Mouse (Mus musculus) stomach, embryonic 15.5 days (tissue): Measurements from ENCODE around the gene Dtnb. TPM values are rescaled to one million over a fixed set of nuclear protein-coding genes. Genes with fewer than 3 reads are reported as not detected.

Experiments
- ATAC-seq: fragments of 200-750 bp; cut with Nextera tagmentation; 2 replicates; pipeline ENCODE4 v1.8.0; 2017; ENCODE audit warnings: low read depth, moderate number of reproducible peaks, moderate TSS enrichment; ENCODE audit not compliant: insufficient read depth, low FRiP score
- H3K27ac ChIP-seq: fragments of 300-500 bp; sonication (generic); 2 replicates; pipeline ENCODE4 v1.5.1; 2015; ENCODE audit warnings: mild to moderate bottlenecking, inconsistent platforms
- H3K27me3 ChIP-seq: fragments of 300-500 bp; sonication (generic); replicated peaks from 2 replicates; pipeline ENCODE4 v1.6.1; 2015; ENCODE audit warnings: inconsistent platforms
- H3K36me3 ChIP-seq: fragments of 300-500 bp; sonication (generic); 2 replicates; pipeline ENCODE4 v1.6.1; 2015; ENCODE audit warnings: inconsistent platforms
- H3K4me1 ChIP-seq: fragments of 300-500 bp; sonication (generic); 2 replicates; pipeline ENCODE4 v1.6.1; 2015; ENCODE audit warnings: inconsistent platforms
- H3K4me2 ChIP-seq: fragments of 300-500 bp; sonication (generic); 2 replicates; pipeline ENCODE4 v1.6.1; 2015; ENCODE audit warnings: mild to moderate bottlenecking, inconsistent platforms
- H3K4me3 ChIP-seq: fragments of 300-500 bp; sonication (generic); replicated peaks from 2 replicates; pipeline ENCODE4 v1.5.1; 2015; ENCODE audit warnings: inconsistent platforms
- H3K9ac ChIP-seq: fragments of 300-500 bp; sonication (generic); 2 replicates; pipeline ENCODE4 v1.6.1; 2015; ENCODE audit warnings: inconsistent platforms
- H3K9me3 ChIP-seq: fragments of 300-500 bp; sonication (generic); 2 replicates; pipeline ENCODE4 v1.6.1; 2016; ENCODE audit warnings: inconsistent platforms
- WGBS: fragments of 180-500 bp; shearing (Covaris S2); methylation state at CpG from one replicate; pipeline ENCODE4 v1.1.7; 2015; 5-methylcytosine and 5-hydroxymethylcytosine counted together
- polyA plus RNA-seq: library from polyadenylated mRNA; unstranded; fragments of >200 nt; fragmentation: Nextera tagmentation; extraction: Ambion mirVana; gene quantifications from 2 replicates; pipeline ENCODE4 v1.2.1, GENCODE M21; 2015

The Dtnb gene
- polyA plus RNA-seq, 1 experiment from 2014 or later = 38.3 TPM

DNA sequence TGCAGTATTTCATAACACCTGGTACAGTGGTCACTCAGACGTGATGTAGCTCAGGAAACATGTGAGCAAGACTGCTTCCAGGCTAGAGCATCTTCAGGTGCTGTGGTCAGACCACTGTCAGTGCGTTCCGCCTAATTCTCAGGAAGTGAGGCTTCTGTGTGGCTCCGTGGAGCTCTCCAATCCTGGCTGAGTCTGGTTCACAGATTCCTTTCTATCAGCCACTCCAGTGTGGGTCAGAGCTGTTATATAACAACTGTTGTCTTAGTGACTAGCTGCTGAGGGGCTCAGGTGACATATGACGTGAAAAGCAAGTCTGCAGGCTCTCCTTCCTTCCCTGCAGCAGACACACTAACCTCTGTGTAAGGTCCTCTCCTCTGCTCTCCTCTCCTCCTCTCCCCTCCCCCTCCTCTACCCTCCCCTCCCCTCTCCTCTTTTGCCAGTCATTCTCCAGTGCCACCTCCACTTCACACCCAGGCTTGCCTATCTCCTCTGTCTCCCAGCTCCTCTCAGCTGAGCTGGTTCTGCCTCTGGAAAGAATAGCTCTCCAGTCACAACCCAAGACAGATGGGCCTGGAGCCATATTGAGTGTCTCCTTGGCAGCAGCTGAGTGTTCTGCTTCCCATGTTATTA is 23.5 kb upstream of the Dtnb start:
- Histone ChIP-seq H3K36me3 (no peaks in the 10 kb centered on the region), H3K9me3 (no peaks in the 10 kb centered on the region), H3K9ac (no peak overlapping the region), H3K27me3 (no peaks in the 10 kb centered on the region), H3K4me2 (no peak overlapping the region), H3K27ac (no peak overlapping the region), H3K4me3 (no peak overlapping the region), H3K4me1 (no peaks in the 10 kb centered on the region)
- ATAC-seq = no peak
- 46% methylated on average over 5 of the region's 5 CpGs for WGBS

DNA sequence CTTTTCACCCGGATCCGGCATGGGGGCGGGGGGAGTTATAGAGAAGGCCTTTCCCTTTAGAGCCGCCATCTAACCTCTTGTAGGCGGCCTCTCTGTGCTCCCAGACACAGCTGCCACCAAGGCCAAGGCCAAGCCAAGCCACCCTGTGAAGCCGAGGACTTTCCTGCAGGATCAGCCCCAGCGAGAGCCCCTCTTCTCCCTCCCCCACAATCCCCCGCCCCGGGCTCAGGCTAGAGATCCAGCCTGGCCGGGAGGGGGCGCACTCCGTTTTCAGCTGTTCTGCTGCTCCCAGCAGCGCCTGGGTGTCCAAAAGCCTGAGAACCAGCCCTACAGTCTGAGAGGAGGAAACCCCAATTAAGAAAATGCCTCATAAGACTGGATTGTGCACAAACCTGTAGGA is 21.9 kb upstream of the Dtnb start:
- Histone ChIP-seq H3K4me2 (no peak overlapping the region; the same call in 1 of the 2 replicates), H3K9me3 (no peaks in the 10 kb centered on the region), H3K27me3 (no peaks in the 10 kb centered on the region), H3K36me3 (no peaks in the 10 kb centered on the region), H3K27ac (no peak overlapping the region), H3K9ac (no peak overlapping the region), H3K4me1 (no peaks in the 10 kb centered on the region), H3K4me3 (no peak overlapping the region)
- no peak for ATAC-seq
- WGBS = 20% methylated on average over 13 of the region's 13 CpGs

DNA sequence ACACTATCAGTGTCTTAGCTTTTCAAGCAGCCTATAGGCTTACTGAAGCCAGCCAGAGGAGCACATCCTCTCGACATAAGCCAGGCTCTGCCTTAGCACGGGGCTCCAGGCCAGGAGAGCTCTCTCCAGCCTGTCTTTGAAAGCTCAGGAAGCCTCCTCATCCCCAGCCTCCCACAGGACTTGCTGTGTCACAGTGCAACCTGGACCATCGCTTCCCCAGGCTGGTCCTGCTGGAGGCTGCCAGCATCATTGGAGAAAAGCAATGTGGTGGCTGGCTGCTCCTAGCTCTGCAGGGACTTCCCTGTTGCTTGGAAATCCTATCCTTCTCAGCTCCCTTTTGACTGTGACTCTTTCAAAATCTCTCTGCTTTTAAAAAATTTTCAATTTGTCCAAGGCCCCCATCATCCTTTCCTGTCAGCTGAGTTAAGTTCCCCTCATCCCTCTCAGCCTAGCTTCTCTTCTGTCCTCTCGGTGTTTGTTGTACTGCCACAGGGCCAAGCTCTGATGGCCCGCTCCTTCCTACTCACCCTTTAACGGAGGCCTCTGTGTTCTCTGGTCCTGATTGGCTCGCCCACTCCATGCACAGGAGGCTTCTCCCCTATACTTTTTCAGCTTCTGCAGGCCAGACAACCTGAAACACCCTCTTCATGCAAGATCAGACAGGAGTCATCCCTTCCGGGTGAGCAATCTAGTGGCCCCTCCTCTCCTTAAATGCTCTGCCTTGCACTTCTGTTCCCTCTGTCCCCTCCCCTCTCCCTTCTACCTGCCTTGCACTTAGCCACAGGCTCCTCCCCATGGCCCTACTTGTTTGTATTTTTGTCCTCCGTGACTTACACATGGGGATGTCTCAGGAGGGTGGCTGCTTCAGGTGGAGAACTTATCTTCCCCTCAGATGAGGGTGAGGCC is 14.5 kb upstream of the Dtnb start:
- H3K9me3 ChIP-seq = no peaks in the 10 kb centered on the region
- no peak overlapping the region for H3K9ac ChIP-seq
- no peaks in the 10 kb centered on the region for H3K27me3 ChIP-seq
- H3K4me1 ChIP-seq = no peaks in the 10 kb centered on the region
- no peak overlapping the region for H3K4me2 ChIP-seq
- 48% methylated on average over 9 of the region's 9 CpGs for WGBS
- no peaks in the 10 kb centered on the region for H3K36me3 ChIP-seq
- H3K4me3 ChIP-seq = no peak overlapping the region
- no peak for ATAC-seq
- no peak overlapping the region for H3K27ac ChIP-seq

DNA sequence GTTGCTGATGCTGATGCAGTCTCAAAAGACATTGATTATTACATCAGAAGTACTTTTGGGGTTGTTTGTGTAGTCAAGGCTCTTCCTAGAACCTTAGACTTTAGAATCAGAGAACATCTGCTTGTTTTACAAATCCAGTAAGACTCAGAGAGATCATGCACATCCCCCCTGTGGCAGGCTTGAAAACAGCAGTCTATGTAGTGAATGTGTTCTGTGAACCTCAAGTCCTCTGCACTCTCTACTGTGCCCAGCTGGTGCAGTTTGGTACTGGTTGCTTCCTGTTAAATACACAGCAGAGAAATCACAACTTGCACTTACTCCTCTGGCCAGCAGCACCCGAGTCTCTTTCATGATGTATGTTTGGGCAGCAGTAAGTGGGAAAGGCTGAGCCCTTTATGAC is 11.6 kb upstream of the Dtnb start:
- no peaks in the 10 kb centered on the region for H3K27me3 ChIP-seq
- H3K9ac ChIP-seq = no peak overlapping the region
- no peak overlapping the region for H3K4me3 ChIP-seq
- H3K4me1 ChIP-seq = no peaks in the 10 kb centered on the region
- H3K36me3 ChIP-seq = no peaks in the 10 kb centered on the region
- no peak overlapping the region for H3K4me2 ChIP-seq
- peak; percentile 35; the same call in 1 of the 2 replicates for ATAC-seq
- no peak overlapping the region for H3K27ac ChIP-seq
- 26% methylated on average over 1 of the region's 1 CpGs for WGBS
- no peaks in the 10 kb centered on the region for H3K9me3 ChIP-seq

DNA sequence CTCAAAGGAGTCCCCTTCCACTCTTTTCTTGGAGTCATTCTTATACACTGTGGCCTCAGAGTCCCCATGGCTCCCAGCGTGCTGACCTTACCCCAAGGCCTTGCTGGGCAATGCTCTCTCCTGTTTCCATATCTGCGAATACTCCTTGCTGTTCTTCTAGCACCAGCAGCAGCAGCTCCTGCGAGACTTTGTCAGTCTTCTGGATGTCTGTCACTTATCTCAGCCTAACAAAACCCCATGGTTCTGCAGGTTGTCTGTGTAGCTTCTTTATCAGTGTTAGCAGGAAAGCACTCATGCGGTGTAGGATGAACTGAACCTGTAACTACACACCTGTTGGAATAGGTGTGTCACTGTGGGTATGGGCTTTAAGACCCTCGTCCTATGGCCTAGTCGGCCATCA is 11.1 kb upstream of the Dtnb start:
- H3K36me3 ChIP-seq = no peaks in the 10 kb centered on the region
- H3K4me3 ChIP-seq = no peak overlapping the region
- H3K9ac ChIP-seq = no peak overlapping the region
- 76% methylated on average over 6 of the region's 6 CpGs for WGBS
- no peaks in the 10 kb centered on the region for H3K27me3 ChIP-seq
- H3K9me3 ChIP-seq = no peaks in the 10 kb centered on the region
- H3K4me1 ChIP-seq = no peaks in the 10 kb centered on the region
- ATAC-seq = no peak
- H3K27ac ChIP-seq = no peak overlapping the region
- H3K4me2 ChIP-seq = no peak overlapping the region

DNA sequence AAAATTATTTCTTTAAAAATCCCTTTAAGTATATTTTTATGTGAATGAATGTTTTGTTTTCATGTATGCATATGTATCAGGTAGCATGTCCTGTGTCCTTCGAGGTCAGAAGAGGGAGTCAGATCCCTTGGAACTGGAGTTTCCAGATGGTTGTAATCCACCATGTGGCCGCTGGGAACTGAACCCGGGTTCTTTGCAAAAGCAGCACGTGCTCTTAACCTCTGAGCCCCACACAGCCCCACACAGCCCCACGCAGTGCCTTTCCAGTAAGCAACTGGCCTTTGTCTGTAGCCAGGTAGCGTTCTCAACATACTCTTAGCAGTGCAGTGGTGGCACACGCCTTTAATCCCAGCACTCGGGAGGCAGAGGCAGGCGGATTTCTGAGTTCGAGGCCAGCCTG is 9.4 kb upstream of the Dtnb start:
- Histone ChIP-seq H3K9ac (no peak overlapping the region), H3K36me3 (no peaks in the 10 kb centered on the region), H3K4me1 (no peaks in the 10 kb centered on the region), H3K27ac (no peak overlapping the region), H3K4me2 (no peak overlapping the region), H3K9me3 (no peaks in the 10 kb centered on the region), H3K27me3 (no peaks in the 10 kb centered on the region), H3K4me3 (no peak overlapping the region)
- no peak for ATAC-seq
- 92% methylated on average over 10 of the region's 10 CpGs for WGBS

DNA sequence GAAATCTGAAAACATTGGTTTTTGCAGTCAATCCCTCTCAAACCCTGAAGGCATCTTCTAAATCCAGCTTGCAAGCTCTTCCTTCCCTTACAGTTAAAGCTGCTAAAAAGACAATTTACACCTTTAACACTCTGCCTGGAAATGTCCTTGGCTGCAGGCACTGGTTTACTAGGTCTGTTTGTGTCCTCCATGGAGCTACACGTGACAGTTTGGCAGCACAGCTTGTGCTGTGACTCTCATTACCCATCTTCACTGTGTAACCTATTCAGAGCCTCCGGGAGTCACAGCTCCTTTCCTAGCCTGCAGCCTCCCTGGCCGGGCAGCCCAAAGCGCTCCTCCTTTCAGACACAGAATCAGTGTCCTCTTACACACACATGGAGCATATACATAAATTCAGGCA is 8.5 kb upstream of the Dtnb start:
- Histone ChIP-seq H3K9me3 (no peaks in the 10 kb centered on the region), H3K4me1 (no peaks in the 10 kb centered on the region), H3K9ac (no peak overlapping the region), H3K36me3 (no peaks in the 10 kb centered on the region), H3K4me3 (no peak overlapping the region), H3K27ac (no peak overlapping the region), H3K27me3 (no peaks in the 10 kb centered on the region), H3K4me2 (no peak overlapping the region)
- no peak for ATAC-seq
- WGBS = 85% methylated on average over 4 of the region's 4 CpGs

DNA sequence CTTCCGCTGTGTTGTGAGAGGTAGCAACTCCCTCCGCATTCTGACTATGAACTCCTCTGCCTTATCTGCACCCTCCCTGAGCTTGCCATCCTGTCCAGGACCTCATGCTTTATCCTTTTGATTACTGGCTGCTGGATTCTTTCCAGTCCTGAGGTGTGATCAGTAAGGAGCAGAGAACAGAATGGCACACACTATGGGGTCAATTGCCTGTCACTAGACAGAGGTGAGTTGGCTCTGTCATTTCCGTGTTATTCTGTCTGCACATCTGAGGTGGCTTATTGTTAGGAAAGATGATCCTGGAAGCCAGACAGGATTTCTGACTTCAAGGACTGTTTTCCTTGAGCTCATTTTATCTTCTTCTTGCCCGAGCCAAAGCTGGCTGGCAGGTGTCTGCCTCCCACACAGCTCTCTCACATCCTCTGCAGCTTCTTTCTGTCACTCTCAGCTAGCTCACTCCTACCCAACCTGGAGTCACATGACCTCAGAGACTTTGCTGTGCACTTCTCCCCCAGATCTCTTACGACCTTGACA is 3.7 kb upstream of the Dtnb start:
- no peaks in the 10 kb centered on the region for H3K27me3 ChIP-seq

DNA sequence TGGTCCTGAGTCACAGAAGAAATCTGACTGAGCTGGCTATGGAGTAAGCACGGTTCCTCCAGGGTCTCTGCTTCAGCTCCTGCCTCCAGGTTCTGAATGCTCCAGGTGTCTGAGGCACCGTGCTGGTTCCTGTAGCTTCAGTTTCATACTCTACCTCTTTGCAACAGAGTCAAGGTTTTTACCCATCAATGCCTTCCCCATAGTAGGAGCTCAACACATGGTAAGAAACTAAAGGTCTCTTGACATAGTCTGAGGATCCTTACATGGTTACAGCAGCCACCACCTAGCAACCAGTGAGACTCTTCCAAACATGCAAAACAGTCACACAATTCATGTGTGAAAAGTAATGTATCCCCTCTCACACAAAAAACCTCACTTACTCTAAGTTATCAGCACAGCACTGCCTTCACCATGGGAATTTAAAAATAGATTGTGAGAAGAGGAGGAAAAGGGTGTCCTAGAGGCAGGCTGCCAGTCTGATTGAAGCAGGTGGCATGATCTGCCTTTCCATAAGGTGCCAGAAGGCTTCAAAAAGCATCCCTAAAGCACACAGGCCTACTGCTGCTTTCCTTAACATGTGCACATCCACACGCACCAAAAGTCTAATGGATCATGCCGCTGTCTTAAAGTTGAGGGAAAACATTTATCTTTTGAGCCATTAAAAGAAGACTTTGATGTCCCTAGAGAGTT is 1.3 kb upstream of the Dtnb start:
- Histone ChIP-seq H3K27ac (no peak overlapping the region), H3K4me2 (no peak overlapping the region), H3K27me3 (no peaks in the 10 kb centered on the region), H3K36me3 (no peaks in the 10 kb centered on the region), H3K4me3 (no peak overlapping the region), H3K9ac (no peak overlapping the region), H3K4me1 (peaks cover 9% of the 10 kb centered on the region), H3K9me3 (no peaks in the 10 kb centered on the region)
- ATAC-seq = no peak
- 69% methylated on average over 4 of the region's 4 CpGs for WGBS

More for the DNA sequence above, 3.7 kb upstream of the Dtnb start:
- no peak for ATAC-seq
- Histone ChIP-seq H3K4me3 (no peak overlapping the region), H3K36me3 (no peaks in the 10 kb centered on the region), H3K4me1 (peaks cover 5% of the 10 kb centered on the region; the same call in 1 of the 2 replicates), H3K4me2 (no peak overlapping the region), H3K9me3 (no peaks in the 10 kb centered on the region), H3K9ac (no peak overlapping the region), H3K27ac (no peak overlapping the region)
- WGBS = 65% methylated on average over 5 of the region's 5 CpGs

DNA sequence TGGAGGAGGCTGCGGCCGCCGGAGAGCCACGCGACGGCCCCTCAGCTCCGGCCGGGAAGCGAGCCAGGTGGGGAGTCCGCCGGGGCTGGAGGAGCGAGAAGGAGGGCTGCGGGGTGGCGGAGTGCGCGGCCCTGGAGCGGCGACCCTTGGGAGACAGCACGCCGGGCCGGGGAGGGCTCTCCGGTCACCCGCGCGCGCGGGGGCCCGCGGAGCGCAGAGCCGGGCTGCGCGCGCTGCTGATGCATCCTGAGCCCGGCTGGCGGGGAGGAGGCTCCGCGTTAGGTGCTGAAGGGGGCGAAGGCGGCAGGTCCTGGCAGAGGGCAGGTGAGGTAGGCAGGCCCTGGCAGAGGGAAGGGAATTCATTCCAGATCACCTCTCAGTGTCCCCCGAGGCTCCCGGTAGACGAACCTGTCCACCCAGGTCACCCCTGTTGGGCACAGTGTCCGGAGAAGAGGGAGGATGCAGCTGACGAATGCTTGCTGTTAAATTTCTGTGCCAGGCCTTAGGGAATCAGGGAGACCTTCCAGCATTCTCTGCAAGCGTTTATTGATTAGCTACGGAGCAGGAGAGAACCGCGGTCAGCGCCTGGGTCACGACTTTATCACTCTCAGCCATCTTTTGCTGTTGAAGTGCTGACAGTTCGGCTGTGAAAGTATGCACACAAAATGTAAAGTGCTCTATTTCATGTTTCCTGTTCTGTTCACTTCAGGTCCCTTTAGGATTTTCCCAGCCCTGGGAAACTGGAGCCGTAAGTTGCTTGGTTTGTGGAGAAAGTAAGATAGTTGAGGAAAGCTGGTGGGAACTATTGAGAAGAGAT is 608 bp downstream of the Dtnb start:
- Histone ChIP-seq H3K4me1 (peaks cover 11% of the 10 kb centered on the region), H3K4me2 (peak overlapping the region; percentile 85), H3K4me3 (peak overlapping the region; percentile 93), H3K27ac (peak overlapping the region; percentile 94), H3K36me3 (no peaks in the 10 kb centered on the region), H3K9me3 (no peaks in the 10 kb centered on the region), H3K27me3 (no peaks in the 10 kb centered on the region), H3K9ac (peak overlapping the region; percentile 91)
- under 1% methylated on average over 53 of the region's 53 CpGs for WGBS
- peak; percentile 78 for ATAC-seq

DNA sequence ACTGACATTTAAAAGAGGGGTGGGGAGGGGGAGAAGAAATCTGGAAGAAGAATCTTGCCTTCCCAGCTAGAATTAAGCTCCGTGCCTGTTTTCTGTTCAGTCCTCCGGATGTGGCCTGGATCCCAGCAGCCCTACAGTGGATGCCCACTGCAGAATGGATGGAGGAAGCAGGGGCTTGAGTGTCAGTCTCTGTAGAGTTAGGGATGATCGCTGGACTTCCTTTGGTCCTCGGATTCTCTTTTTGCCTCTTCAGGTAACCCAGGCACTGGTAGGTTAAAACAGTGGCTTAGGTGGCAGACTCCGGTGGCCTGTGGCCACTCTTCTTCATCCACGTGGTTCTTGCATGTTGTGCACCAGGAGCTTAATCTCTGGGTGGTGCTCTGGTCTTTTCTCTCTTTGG is 1.2 kb downstream of the Dtnb start:
- Histone ChIP-seq H3K4me3 (peak overlapping the region; percentile 93), H3K36me3 (no peaks in the 10 kb centered on the region), H3K9me3 (no peaks in the 10 kb centered on the region), H3K27ac (no peak overlapping the region), H3K4me2 (peak overlapping the region; percentile 85), H3K9ac (no peak overlapping the region), H3K27me3 (no peaks in the 10 kb centered on the region), H3K4me1 (peaks cover 11% of the 10 kb centered on the region)
- 31% methylated on average over 6 of the region's 6 CpGs for WGBS
- ATAC-seq = no peak
